10 mouse cellular contexts compared by ENCODE assay signal in the genomic region with DNA sequence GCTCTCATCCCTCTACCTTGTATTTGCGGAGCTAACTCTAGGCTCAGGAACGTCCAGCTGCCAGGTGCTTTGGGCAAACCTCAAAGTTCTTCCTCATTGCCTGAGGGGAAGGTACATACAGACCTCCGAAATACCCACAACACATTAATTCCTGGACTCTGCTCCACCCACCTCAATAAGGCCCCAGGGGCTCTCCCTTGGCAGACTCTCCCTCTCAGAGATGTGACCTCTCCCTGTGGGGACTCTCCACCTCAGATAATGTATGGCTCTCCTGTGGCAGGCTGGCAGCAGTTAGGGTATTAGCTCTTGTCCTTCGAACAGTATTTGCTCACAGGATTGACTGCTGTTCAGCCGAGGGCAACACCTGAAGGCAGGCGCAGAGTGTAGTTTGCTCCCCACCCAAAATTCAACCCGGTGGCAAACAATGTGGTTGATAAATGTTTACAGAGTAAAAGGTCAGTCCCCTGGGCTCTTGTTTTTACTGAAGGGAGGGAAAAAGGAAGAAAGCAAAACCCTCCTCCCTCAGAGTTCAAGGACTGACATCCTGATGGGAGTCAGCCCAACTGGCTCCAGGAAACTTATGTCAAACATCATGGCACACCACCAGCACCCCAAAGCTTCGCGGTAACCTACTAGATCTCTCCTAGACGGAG. TPM values are rescaled to one million over a fixed set of nuclear protein-coding genes. Genes with fewer than 3 reads are reported as not detected.
DNase-seq lines count a peak whose midpoint lies in the region; ATAC-seq lines count a peak whose summit lies in the region.
"Had no signal": no experiment of that assay in that cellular context is flagged by ENCODE, and none has a peak within 500 bp of the region (broad histone marks: within the 10 kb centered on the region; RNA-seq: fewer than 3 reads in every experiment).

No protein-coding gene starts in this region.

- no peak for ATAC-seq in heart, embryonic 16.5 days (replicated peaks; ENCODE audit: extremely low read depth, insufficient read depth, low FRiP score)
- ATAC-seq in embryonic facial prominence, embryonic 14.5 days (ENCODE audit: low read depth) = no peak
- no peak for ATAC-seq in neural tube, embryonic 12.5 days (ENCODE audit: low FRiP score, low read depth)

- H3K9me3 ChIP-seq in heart, embryonic 16.5 days (replicated peaks; ENCODE audit: control insufficient read depth, low read length) = no peaks in the 10 kb centered on the region
- no peaks in the 10 kb centered on the region for H3K9me3 ChIP-seq in embryonic facial prominence, embryonic 14.5 days (ENCODE audit: control insufficient read depth, low read length)
- no peaks in the 10 kb centered on the region for H3K9me3 ChIP-seq in limb, embryonic 10.5 days (replicated peaks)
- H3K9me3 ChIP-seq in neural tube, embryonic 12.5 days = no peaks in the 10 kb centered on the region

- peaks cover 21% of the 10 kb centered on the region for H3K4me1 ChIP-seq in heart, embryonic 16.5 days (ENCODE audit: control insufficient read depth, insufficient read depth, low read length)
- peaks cover 18% of the 10 kb centered on the region for H3K4me1 ChIP-seq in embryonic facial prominence, embryonic 14.5 days (ENCODE audit: control insufficient read depth, insufficient read depth, low read length)
- peaks cover 47% of the 10 kb centered on the region for H3K4me1 ChIP-seq in limb, embryonic 10.5 days
- peaks cover 31% of the 10 kb centered on the region for H3K4me1 ChIP-seq in neural tube, embryonic 12.5 days

- intact Hi-C loops in heart, postnatal 25 days (cut with DNase I) = no loop called here

- H3K36me3 ChIP-seq in heart, embryonic 16.5 days (ENCODE audit: control insufficient read depth, insufficient read depth) = no peaks in the 10 kb centered on the region
- H3K36me3 ChIP-seq in embryonic facial prominence, embryonic 14.5 days (ENCODE audit: control insufficient read depth, insufficient read depth, low read length) = no peaks in the 10 kb centered on the region
- no peaks in the 10 kb centered on the region for H3K36me3 ChIP-seq in limb, embryonic 10.5 days
- H3K36me3 ChIP-seq in neural tube, embryonic 12.5 days = no peaks in the 10 kb centered on the region

- H3K9ac ChIP-seq in heart, embryonic 16.5 days (ENCODE audit: low read length) = no peak overlapping the region
- peak overlapping the region; percentile 69; the same call in 1 of the 2 replicates for H3K9ac ChIP-seq in embryonic facial prominence, embryonic 14.5 days (ENCODE audit: low read depth, low read length)
- no peak overlapping the region for H3K9ac ChIP-seq in neural tube, embryonic 12.5 days

- peak overlapping the region; percentile 86; the same call in 1 of the 2 replicates for H3K4me3 ChIP-seq in heart, embryonic 16.5 days (ENCODE audit: low read length)
- H3K4me3 ChIP-seq in embryonic facial prominence, embryonic 14.5 days (ENCODE audit: low read depth, low read length) = peak overlapping the region; percentile 66
- H3K4me3 ChIP-seq in limb, embryonic 10.5 days = peak overlapping the region; percentile 81; the same call in 1 of the 2 replicates
- peak overlapping the region; percentile 75; the same call in 1 of the 2 replicates for H3K4me3 ChIP-seq in neural tube, embryonic 12.5 days

- H3K27me3 ChIP-seq in heart, embryonic 16.5 days (ENCODE audit: control insufficient read depth, insufficient read depth, low read length) = no peaks in the 10 kb centered on the region
- no peaks in the 10 kb centered on the region for H3K27me3 ChIP-seq in embryonic facial prominence, embryonic 14.5 days (replicated peaks; ENCODE audit: control insufficient read depth, insufficient read depth, low read length)
- H3K27me3 ChIP-seq in limb, embryonic 10.5 days (ENCODE audit: low read depth, poor library complexity, severe bottlenecking) = peaks cover 4% of the 10 kb centered on the region; the same call in 1 of the 2 replicates
- no peaks in the 10 kb centered on the region for H3K27me3 ChIP-seq in neural tube, embryonic 12.5 days (replicated peaks)

- H3K27ac ChIP-seq in heart, embryonic 16.5 days (ENCODE audit: low read length) = no peak overlapping the region
- H3K27ac ChIP-seq in embryonic facial prominence, embryonic 14.5 days (replicated peaks; ENCODE audit: low read depth, low read length) = no peak overlapping the region
- H3K27ac ChIP-seq in limb, embryonic 10.5 days = no peak overlapping the region
- H3K27ac ChIP-seq in neural tube, embryonic 12.5 days = no peak overlapping the region

- peak overlapping the region; percentile 91 for H3K4me2 ChIP-seq in heart, embryonic 16.5 days (ENCODE audit: low read depth, low read length)
- peak overlapping the region; percentile 84 for H3K4me2 ChIP-seq in embryonic facial prominence, embryonic 14.5 days (ENCODE audit: low read depth, low read length)
- H3K4me2 ChIP-seq in neural tube, embryonic 12.5 days (replicated peaks) = peak overlapping the region; percentile 97

- WGBS in heart, embryonic 16.5 days = 55% methylated on average over 10 of the region's 10 CpGs
- WGBS in embryonic facial prominence, embryonic 14.5 days = 48% methylated on average over 10 of the region's 10 CpGs
- WGBS in limb, embryonic 10.5 days = 52% methylated on average over 10 of the region's 10 CpGs
- 42% methylated on average over 10 of the region's 10 CpGs for whole genome bisulfite sequencing in neural tube, embryonic 12.5 days

- DNase-seq in heart, postnatal 25 days (ENCODE audit: low spot score) = no peak
- DNase-seq in embryonic facial prominence, embryonic 14.5 days (ENCODE audit: low spot score) = no peak
- no peak for DNase-seq in limb, embryonic 10.5 days (ENCODE audit: low spot score)
- DNase-seq in c-Kit-positive CD71-positive TER-119-positive erythroid progenitor cells, embryonic 14.5 days (ENCODE audit: low spot score) = no peak
- no peak for DNase-seq in cerebellum, postnatal 14 days
- DNase-seq in right cerebral cortex, adult 2 months (ENCODE audit: low spot score in 2 of 2) = no peak

RNA-seq across cellular contexts. Expression of a gene that starts 1.5 kb away (rescaled TPM):
- 26.6 and 26.9 TPM in 2 replicates for polyA plus RNA-seq in heart, embryonic 16.5 days (2015; fragmentation: Nextera tagmentation; extraction: Ambion mirVana)
- total RNA-seq in heart, postnatal 25 days (2021) = 1 to 10 TPM; 5.7 to 7.0 TPM
- polyA plus RNA-seq in embryonic facial prominence, embryonic 14.5 days (2014; fragmentation: Nextera tagmentation; extraction: Ambion mirVana) = 26.1 and 27.7 TPM in 2 replicates
- polyA plus RNA-seq in limb, embryonic 10.5 days (2016; fragmentation: Nextera tagmentation; extraction: Ambion mirVana) = 21.2 and 24.2 TPM in 2 replicates
- 21.9 and 24.0 TPM in 2 replicates for polyA plus RNA-seq in neural tube, embryonic 12.5 days (2016; fragmentation: Nextera tagmentation; extraction: Ambion mirVana)
- total RNA-seq: MEL had no signal

RNA-seq across cellular contexts. Expression of a gene that starts 51.8 kb away (rescaled TPM):
- 1.2 and 3.1 TPM in 2 replicates for polyA plus RNA-seq in heart, embryonic 16.5 days (2015; fragmentation: Nextera tagmentation; extraction: Ambion mirVana)
- total RNA-seq in heart, postnatal 25 days (2021) = 1 to 10 TPM in 1 of 2 experiments, under 1 TPM in 1; 0.91 to 1.1 TPM
- 5.5 and 8.0 TPM in 2 replicates for polyA plus RNA-seq in embryonic facial prominence, embryonic 14.5 days (2014; fragmentation: Nextera tagmentation; extraction: Ambion mirVana)
- 2.0 and 3.4 TPM in 2 replicates for polyA plus RNA-seq in limb, embryonic 10.5 days (2016; fragmentation: Nextera tagmentation; extraction: Ambion mirVana)
- 43.2 and 46.1 TPM in 2 replicates for polyA plus RNA-seq in neural tube, embryonic 12.5 days (2016; fragmentation: Nextera tagmentation; extraction: Ambion mirVana)
- total RNA-seq: hematopoietic stem cell, adult 5-6 weeks; MEL had no signal
